Mouse (Mus musculus) G1E-ER4 (cell line): Measurements from ENCODE around the gene Hoxd4. TPM values are rescaled to one million over a fixed set of nuclear protein-coding genes. Genes with fewer than 3 reads are reported as not detected.

Experiments
- GATA1 ChIP-seq: IDR thresholded peaks from one replicate; pipeline ENCODE4 v1.8.0; 2012; ENCODE audit warnings: low read length, inconsistent platforms
- polyA plus RNA-seq: library from polyadenylated mRNA; stranded (reverse); fragments of >175 nt; gene quantifications from 2 replicates; pipeline ENCODE4 v1.2.3, GENCODE M21; 2012

The Hoxd4 gene
- polyA plus RNA-seq, 1 experiment = not detected

DNA sequence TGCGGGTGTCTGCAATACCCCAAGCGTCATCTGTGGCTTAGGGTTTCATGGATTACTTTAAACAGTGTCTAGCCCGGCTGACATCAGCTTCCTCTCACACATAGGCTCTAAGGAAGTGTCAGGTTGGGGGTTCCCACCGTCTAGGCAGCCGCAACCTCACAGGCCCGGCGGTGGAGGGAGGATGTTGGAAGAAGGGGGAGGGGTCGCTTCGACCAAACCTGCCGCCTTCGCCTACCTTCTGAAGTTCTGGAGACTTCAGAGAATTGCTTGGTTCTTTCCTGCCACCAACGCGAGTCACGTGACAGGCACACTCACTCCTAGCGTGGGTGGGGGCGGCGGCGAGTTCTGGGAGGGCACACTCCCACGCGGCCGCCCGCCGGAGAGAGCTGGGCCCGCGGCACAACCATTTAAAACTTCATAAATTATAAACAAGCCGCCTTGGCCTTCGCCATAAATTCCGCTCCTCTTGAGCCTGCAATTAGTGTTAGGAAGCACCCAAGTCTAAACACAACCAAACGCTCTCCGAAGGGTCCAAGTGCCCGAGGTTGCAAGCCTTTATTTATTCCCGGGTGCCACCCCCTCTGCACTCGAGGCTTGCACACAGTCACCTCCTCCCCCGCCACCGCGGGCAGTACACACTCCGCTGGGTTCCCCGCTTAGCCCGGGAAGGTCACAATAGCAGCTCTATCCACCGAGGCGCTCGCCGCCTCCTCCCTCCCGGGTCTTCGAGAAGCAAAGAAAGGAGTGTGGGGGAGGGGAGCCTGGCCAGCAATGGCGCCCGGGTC lies 37.8 kb downstream of the Hoxd4 start:
- no peak for TF ChIP-seq GATA1

DNA sequence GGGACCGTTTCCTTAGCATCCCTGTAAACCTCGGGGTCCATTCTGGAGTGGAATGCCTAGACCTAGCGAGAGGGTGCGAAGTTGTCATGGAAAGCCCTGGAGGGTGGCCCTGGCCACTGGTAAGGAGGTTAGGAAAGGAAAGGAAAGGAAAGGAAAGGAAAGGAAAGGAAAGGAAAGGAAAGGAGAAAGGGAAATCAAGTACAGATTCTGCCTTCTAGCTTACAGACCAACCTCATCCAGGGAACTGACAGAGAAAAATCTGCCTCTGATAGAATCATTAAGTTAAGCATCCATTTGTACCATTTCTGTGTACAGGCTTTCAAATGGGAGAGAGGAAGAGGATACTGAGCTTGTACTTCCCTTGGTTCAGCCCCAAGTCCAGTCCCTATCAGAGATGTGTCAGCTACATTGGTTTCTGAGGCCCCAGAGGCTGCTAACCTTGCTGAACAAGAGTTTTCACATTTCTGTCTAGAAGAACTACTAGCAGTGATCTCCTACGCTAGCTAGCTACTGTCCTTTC lies 39.1 kb downstream of the Hoxd4 start:
- no peak for TF ChIP-seq GATA1

DNA sequence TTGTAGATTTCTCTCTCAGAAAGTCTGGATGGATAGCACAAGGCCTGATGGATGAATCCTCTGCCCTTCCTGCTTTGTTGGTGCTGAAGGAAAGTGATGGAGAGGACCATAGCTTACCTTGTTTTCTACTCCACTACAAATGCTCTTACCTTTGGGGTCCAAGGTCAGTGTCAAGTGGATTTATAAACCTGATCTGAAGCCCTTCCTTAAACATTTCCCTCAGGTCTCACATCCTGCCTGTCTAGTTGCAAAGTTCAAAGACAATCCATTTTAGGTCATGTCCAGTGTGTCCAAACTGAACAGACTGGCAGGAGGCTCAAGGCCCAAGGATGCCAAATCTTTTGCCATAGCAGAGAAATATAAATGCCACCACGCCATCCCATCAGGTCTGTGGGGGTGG lies 40.1 kb downstream of the Hoxd4 start:
- TF ChIP-seq GATA1 = no peak

DNA sequence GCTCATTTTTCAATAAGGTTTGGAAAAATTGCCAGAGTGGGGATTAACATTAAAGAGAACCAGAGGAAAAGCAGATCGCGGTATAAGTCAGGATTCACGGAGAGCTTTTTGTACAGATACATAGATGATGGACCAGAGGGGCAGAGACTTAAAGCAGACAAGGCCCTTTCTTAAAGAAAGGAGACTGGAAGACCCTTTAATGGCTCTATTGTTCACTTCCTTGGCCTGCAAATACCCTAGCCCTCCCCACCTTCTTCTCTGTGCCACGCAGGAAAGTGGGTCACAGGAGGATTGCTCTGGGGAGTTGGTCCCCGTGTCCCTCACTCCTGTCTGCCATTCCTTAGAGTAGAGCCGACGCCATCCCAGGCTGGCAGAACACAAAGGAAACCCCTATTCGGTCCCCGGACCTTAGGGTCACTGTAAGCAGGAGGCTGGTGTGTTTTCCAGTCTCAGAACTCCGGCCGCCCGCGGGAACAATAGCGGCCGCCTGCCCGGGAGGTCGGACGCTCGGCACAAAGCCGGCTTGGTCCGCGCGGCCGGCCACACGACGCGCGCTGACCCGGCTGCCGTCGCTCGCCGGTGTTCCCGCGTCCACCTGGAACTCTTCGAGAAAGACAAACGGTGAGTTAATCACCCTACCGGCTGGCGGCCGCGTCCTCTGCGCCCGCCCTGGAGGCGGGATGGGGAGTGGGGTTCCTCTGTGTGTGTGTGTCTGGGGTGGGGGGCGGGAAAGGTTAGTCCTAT lies 40.9 kb downstream of the Hoxd4 start:
- no peak for TF ChIP-seq GATA1

DNA sequence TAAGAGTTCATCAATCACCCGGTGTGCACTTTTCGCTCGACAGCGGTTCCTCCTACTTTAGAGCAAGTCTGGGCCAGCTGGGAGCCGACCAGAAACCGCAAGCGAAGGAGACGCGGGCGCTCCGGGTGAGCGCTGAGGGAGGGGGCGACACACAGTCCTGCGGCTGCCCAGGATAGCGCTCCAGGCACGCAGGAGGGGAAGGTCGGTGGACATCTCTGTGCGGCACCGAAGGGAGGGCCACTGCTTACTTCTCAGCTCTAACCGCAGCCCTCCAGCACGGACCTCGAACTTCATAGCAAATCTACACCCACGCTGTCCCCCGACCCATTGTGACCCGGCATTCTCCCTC lies 41.4 kb downstream of the Hoxd4 start:
- TF ChIP-seq GATA1 = no peak

DNA sequence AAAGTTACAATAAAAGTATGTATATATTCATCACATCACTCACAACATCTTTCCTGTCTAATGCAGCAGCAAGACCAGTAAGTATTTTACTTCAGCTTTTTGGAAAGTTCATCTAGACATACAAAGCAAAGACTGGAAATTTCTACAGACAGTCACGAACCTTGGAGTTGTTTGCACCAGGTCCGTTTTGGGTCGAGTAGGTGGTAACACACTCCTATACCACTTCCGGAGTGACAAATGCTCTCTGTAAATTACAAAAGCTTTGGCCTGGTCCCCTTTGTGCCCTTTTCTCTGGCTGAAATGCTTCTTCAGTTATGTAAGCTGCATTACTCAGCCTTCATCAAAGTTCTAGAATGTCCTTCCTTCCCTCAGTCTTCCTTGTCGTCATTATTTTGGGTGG lies 42.0 kb downstream of the Hoxd4 start:
- no peak for TF ChIP-seq GATA1

DNA sequence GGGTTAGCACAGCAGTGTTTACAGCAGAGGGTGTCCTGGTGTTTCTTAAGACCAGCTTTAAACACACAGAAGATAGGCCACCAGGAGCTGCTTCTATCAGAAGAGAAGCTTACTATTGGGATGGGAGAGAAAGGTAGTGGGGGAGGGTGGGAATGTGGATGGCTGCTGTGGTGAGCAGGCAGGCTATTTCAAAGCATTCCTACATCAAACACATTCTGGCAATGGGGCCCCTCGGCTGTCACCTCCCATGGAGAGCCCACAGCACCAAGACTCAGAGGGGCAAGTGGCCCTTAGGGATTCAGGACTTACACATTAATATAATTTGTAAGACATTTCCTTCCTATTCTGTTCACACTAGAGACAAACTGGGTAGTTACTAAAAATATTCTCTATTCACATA lies 48.4 kb downstream of the Hoxd4 start:
- no peak for TF ChIP-seq GATA1

DNA sequence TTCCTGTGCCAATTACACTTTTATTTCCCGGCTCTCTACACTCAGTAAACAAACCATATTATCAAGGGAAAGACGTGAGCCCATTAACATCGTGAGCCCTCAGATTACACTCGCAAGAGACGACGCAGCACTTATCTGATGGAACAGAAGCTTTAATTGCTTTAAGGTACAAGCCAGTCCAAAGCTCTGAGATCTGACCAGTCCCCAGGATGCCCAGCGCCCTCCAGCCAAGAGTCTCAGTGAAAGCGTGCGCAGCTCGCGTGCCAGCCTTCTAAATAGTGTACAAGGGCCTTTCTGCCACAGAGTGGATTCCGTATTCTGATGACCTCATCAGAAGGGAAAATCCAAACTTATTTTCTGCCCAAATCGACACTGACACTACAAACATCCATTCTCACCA lies 50.2 kb downstream of the Hoxd4 start:
- TF ChIP-seq GATA1 = no peak

DNA sequence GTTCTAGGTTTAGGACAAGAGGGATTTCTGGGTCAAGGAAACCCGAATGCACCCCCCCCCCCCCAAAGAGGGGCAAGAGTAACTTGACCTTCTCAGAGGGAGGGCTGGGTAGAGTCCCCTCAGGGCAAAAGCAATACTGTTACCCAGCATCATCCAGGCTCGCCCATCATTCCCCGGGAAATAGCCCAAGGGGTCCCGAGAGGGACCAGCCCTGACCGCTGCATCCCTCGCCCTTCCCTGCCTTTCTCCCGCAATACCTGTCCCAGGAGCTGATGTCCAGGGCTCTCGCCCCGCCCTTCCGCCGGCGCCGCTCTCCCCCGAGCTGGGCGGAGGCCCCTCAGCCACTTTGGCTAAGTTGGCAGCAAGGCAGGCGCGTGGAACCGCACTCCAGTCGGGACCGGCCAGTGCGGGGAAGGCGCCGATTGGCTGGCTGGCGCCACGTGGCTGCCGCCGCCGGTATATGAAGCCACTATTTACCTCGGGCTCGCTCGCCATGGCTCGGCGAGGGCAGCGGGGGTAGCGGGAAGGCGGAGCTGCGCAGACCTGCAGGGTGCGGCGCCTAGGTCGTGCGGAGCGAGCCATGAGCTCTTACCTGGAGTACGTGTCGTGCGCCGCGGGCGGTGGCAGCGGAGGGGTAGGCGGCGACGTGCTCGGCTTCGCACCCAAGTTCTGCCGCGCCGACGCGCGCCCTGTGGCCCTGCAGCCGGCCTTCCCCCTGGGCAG lies 51.0 kb downstream of the Hoxd4 start, which contains the start of gene Hoxd1:
Gene Hoxd1 (plus strand): TSS at position 459 of the 723 bp plus-strand sequence.
- TF ChIP-seq GATA1 = no peak

DNA sequence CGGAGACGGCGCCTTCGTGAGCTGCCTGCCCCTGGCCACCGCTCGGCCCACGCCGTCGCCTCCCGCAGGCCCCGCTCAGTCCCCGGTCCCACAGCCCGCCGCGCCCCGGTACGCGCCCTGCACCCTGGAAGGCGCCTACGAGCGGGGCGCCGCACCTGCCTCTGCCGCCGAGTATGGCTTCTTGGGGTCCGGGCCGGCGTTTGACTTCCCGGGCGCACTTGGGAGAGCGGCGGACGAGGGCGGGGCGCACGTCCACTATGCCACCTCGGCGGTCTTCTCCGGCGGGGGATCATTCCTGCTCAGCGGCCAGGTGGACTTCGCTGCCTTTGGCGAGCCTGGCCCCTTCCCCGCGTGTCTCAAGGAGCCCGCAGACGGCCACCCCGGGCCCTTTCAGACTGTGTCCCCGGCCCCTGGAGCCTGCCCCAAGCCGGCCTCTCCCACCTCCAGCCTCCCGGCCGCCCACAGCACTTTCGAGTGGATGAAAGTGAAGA lies 51.6 kb downstream of the Hoxd4 start:
- no peak for TF ChIP-seq GATA1

DNA sequence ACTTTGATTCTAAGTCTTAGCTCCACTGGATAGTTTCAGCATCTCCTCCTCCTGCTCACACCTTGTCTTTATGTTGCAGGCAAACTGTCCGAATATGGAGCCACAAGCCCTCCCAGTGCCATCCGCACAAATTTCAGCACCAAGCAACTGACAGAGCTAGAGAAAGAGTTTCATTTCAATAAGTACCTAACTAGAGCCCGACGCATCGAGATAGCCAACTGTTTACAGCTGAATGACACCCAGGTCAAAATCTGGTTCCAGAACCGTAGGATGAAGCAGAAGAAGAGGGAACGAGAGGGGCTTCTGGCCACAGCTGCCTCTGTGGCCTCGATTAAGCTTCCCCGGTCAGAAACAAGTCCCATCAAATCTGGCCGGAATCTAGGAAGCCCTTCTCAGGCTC lies 52.2 kb downstream of the Hoxd4 start:
- TF ChIP-seq GATA1 = no peak

DNA sequence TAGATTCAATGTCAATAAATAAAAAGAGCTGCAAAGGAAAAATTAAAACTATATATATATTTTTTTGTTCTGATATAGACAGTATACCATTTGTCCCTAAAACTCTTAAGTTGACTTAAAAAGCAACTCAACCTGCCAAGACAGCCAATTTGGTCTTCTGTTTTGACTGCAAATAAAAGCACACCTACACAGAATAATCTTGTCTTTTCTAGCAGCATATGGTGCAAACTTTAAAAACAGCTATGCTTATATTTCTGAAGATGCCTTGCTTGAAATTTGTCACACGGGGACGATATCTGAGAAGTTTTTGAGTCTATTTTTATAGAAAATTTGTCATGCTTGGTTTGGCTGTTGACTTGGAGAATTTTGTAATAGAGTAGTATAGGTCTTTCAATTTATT lies 62.6 kb downstream of the Hoxd4 start:
- TF ChIP-seq GATA1 = no peak

DNA sequence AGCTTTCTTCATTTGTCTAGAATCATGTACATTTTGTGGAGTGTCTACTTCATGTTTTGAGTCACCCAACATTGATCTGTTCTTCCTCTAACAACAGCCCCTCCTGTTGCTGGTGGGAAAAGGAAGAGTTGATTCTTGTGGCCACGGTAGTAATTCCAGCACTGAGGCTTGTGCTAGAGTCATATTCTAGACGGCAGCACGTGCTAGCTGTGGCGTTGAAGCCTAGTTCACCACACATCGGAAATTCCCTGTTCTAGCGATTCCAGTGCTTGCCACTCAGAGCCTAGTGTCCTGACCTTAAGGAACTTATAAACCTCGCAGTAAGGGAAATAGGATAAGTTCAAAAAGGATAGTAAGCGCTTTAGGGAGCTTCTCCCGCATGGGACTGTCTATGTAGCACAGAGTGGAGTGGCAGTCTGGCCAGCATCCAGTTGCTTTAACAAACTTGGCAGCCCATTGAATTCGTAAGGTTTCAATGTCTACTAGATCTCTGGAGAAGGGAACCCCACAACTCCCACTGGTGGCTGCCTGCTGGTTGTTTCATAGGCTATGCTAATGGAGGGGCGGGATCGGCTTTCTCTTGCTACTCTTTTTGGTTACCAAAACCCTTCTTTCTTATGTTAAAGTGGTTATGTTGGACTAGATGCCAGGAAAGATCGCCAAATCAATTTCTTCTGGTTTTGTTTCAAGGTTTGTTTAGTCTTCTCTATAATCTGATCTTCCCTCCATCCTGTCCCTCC lies 66.0 kb downstream of the Hoxd4 start:
- TF ChIP-seq GATA1 = no peak

Other genes with a start within 250 kb of the Hoxd4 start
- 7.5 and 17.5 TPM in 2 replicates for gene Lnpk, start 132.5 kb upstream of the Hoxd4 start, polyA plus RNA-seq
- gene Evx2, start 52.4 kb upstream of the Hoxd4 start, polyA plus RNA-seq = not detected in 2 replicates
- gene Hoxd13, start 43.6 kb upstream of the Hoxd4 start, polyA plus RNA-seq = not detected in 2 replicates
- gene Hoxd12, start 36.9 kb upstream of the Hoxd4 start, polyA plus RNA-seq = not detected in 2 replicates
- not detected in 2 replicates for gene Hoxd11, start 32.4 kb upstream of the Hoxd4 start, polyA plus RNA-seq
- not detected in 2 replicates for gene Hoxd10, start 20.0 kb upstream of the Hoxd4 start, polyA plus RNA-seq
- gene Hoxd9, start 14.2 kb upstream of the Hoxd4 start, polyA plus RNA-seq = not detected in 2 replicates
- not detected in 2 replicates for gene Hoxd8, start 7.3 kb upstream of the Hoxd4 start, polyA plus RNA-seq
- not detected in 2 replicates for gene Hoxd3, start within 50 bp of the Hoxd4 start, polyA plus RNA-seq
- not detected in 2 replicates for gene Gm28230, start 14.8 kb downstream of the Hoxd4 start, polyA plus RNA-seq
- gene Hoxd1, start 51.1 kb downstream of the Hoxd4 start, polyA plus RNA-seq = not detected in 2 replicates
- 90.0 and 122 TPM in 2 replicates for gene Mtx2, start 113.9 kb downstream of the Hoxd4 start, polyA plus RNA-seq